Mouse (Mus musculus) hematopoietic stem cell, adult 5-6 weeks (primary cell): Measurements from ENCODE around the gene Car11. TPM values are rescaled to one million over a fixed set of nuclear protein-coding genes. Genes with fewer than 3 reads are reported as not detected.

Experiments
- ATAC-seq, 2 experiments: fragments of 125-278 bp in 1 of 2; replicated peaks in 1 of 2; 2 replicates each; pipeline ENCODE4 v1.8.0; 2016 to 2017; ENCODE audit warnings: inconsistent platforms in 2 of 2, mild to moderate bottlenecking in 2 of 2, moderate number of reproducible peaks in 2 of 2, low read depth in 1 of 2, moderate TSS enrichment in 1 of 2; ENCODE audit not compliant: low FRiP score in 2 of 2, poor library complexity in 2 of 2, severe bottlenecking in 2 of 2, insufficient read depth in 1 of 2, low TSS enrichment in 1 of 2
- total RNA-seq: library from RNA; stranded (forward); fragments of 172-1452, 232-1000 nt; gene quantifications from 2 replicates; pipeline ENCODE4 v1.2.3, GENCODE M21; 2017

Car11 gene
- total RNA-seq, 1 experiment from 2014 or later = 0.30 TPM

DNA sequence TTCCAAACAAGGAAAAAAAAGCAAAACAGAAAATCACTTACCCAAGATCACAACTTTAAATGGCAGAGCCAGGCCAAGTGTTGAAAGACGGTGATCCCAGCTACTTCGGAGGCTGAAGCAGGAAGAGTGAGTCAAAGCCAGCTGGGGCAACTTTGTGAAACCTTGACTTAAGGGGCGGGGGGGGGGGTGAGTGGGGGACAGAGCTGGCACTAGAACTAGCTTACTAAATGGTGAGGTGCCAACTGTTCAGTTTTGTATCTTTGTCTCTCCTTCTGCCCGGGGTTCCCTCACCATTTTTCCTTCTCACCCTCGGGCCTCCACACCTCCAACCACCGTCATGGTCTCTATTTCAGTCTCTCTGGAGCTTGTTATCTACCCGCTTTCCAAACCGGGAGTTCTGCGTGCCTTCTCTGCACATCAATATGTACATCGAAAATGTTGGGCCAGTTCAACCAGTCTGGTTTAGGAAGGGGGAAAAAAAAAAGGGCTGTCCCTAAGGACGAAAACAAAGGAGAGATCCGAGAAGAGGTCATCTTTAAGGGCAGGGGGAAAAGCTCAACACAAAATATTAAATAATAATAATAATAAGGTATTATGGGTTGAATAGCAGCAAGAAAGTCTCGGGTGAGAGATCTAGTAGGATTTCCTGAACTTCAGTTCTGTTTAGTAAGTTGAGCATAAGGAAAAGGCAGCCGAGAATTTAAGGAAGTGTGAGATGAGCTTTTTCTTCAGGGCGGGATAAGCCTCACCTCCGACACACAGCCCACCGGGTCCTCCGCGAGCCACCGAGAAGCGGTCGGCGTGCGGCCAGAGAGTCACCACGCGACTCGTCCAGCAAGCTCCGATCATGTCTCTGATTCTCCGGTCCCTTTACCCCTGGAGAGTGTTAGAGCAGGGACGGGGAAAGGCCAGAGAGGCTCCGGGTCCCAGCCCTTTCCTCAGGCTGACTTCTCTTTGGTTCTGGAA, 17.6 kb downstream of the Car11 start:
- peak; percentile 8 to 18; a peak in 3 of 4 replicates for ATAC-seq

DNA sequence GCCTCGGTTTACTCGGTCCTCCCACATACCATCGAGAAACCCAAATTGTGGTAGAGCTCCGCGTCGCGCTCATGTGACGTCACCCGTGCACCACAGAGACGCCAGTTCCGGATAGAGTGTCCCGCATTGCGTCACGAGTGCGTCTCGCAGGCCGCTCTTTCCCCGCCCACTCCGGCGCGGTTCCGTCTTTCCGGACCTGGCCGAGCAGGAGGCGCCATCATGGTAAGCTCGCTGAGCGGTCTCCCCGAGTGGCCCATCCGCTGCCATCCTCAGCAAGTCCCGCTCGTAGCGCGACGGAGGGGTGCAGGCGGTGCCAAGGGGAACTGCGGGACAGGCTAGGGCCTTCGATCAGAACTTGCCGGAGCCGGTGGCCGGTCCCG, 18.3 kb downstream of the Car11 start, which contains the start of gene Sphk2:
Gene Sphk2, minus strand, starts transcription at position 85 of the 380 bp plus-strand sequence.
- peak; percentile 63 to 73 for ATAC-seq

DNA sequence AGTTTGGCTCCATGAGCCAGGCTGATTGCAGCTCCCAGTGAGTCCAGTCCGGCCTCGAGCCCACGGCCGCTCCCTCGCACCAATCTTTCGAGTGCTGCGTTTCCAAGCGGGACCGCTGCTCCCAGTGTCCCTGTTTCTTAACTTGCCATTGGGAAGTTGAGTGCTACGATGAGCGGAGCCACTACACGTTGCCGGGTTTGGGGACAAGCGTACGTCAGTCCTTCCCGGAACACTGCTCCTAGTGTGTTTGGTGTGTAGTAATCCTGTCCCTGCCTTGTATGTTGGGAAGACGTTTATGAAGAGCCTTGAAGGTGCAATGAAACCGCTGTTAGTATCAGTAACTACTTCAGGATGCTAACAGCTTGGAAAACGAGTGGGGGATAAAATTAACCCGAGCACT, 18.7 kb downstream of the Car11 start:
- no peak for ATAC-seq

DNA sequence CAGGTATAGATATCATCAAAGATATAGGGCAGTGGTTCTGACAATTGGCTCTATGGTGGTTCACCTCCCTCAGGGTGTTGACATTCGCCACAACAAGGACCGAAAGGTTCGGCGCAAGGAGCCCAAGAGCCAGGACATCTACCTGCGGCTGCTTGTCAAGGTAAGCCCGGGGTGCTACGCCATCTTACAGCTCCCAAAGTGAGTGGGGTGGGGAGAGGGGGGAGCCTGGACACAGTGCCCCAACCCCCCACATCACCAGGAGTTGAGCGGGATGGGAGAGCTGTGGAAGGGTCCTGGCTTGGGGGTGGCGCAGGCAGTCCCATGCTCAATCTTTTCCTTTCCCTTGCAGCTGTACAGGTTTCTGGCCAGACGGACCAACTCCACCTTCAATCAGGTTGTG, 19.5 kb downstream of the Car11 start:
- ATAC-seq = no peak

DNA sequence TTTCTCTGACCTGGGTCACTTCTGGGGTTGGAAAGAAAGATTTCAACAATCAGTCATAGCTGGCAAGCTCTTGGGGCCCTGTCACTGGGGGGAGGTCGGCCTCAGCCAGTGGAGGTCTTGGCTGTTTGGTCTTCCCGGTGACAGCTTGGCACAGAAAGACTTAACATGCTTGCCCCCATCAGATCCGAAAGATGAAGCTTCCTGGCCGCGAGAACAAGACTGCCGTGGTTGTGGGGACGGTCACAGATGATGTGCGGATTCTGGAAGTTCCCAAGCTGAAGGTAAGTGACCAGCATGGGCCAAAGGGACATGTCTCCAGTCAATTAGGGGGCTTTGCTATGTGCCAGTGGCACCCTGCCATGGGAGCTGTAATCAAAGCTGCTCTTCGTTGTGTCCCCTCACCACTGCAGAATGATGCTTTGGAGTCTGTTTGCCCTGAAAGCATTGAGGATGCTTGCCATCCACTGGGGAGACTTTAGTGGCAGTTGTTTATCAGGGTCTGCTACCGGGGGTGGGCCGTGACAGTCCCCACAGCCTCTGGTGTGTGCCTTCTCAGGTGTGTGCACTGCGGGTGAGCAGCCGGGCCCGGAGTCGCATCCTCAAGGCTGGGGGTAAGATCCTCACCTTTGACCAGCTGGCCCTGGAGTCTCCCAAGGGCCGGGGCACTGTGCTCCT, 20.2 kb downstream of the Car11 start:
- ATAC-seq = no peak

DNA sequence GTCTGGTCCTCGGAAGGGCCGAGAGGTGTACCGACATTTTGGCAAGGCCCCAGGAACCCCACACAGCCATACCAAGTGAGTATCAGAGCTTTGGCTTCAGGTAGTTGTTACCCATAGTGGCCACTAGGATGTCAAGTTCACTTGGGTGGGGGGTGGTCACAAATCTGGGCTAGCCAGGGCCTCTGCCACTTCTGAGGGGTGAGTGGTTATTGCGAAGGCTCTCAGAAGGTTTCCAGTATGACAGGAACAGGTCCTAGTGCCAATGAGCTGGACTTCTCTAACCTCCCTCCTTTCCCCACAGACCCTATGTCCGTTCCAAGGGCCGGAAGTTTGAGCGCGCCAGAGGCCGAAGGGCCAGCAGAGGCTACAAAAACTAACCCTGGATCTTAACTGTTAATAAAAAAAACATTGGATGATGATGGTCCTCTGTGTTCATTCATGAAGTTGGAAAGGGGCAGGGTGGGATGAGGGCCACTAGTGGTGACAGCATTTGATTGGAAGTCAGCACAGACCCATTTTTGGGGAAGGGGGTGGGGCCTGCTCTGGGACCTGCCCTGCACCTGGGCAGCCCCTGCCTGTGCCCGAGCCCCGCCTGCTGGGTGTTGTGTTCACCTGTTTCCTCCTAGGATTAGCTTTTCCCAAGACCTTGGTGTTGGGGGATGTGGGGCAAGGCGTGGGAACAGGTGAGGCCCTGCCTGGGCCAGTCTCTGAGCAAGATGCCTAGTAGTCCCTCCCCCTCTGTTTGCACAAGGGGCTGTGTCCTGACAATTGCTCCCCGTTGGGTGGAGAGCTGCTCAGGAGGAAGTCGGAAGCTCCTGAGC, 21.0 kb downstream of the Car11 start, which contains the start of gene Fam83e:
Gene Fam83e, plus strand, starts transcription at position 800 of the 821 bp plus-strand sequence.
- no peak for ATAC-seq

DNA sequence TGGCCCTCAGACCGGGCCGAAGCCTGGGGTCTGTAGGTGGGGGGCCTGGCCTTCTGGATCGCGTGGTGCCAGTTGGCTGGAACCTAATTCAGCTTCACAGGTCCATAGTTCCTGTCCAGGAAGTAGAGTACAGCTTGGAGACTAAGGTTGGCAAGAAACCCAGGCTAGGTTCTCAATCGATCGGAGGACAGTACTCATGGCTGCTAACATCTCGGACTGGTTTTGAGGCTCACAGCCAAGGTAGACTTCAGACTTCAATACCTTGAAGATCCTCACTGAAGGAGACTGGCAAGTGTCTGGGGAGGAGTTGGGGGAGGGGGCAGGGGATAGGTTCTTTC, 21.6 kb downstream of the Car11 start:
- no peak for ATAC-seq

DNA sequence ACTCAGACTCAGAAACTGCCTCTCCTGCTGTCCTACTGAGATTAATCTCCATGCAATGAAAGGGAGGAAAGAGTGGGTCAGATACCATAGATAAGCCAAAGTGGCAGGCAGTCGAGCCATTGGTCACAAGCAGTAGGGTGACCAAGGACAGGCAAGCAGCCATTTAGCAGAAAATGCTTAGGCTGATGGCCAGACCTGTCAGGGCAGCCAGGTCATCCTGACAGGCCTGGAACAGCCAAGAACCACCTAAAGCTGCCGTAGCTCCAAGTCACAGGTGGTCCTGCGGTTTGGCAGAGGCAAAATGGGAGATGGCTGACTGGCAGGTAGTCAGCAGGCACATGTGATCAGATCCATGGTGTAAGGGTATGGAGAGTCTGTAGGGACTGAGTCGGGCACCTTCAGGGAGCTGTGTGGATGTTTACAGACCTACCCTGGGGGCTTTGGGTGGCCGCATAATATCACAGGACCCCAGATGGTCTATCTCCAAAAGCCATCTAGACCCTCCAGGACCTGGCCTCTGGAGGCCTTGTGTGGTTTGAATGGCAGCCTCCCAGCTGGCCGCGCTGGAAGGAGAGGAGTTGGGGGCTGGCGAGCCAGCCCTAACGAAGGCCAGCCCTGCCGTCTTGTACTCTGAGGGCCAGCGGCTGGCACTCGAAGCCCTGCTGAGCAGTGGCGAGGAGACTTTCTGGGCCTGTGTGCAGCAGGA, 22.2 kb downstream of the Car11 start:
- no peak for ATAC-seq

DNA sequence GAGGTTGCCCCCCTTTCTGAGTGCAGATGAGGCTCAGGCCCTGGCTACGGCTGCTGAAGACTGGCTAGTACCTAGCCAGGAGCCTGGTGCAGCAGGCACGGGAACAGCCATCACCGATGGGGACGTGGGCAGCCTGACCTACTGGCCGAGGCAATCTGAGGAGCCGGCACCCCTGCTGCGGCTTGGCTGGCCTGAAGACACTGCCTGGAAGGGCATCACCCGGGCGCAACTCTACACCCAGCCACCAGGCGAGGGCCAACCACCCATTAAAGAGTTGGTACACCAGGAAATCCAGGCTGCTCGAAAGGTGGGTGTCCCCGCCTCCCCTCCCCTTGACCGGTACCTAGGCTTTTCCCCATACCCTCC, 22.7 kb downstream of the Car11 start:
- ATAC-seq = no peak

DNA sequence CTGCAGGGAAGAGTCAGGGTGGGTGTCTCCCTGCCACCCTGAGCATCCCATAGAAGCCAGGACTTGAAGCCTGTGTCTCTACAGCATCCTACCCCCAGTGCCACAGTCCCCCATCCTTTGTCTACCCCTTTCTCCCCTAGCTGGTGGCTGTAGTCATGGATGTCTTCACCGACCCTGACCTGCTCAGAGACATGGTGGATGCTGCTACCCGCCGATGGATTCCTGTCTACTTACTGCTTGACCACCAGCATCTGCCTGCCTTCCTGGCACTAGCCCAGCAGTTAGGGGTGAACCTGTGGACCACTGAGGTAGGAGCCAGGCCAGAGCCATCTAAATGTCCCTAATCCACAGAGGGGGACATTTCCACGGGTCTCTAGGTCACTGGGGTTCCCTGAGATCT, 23.7 kb downstream of the Car11 start:
- ATAC-seq = no peak

DNA sequence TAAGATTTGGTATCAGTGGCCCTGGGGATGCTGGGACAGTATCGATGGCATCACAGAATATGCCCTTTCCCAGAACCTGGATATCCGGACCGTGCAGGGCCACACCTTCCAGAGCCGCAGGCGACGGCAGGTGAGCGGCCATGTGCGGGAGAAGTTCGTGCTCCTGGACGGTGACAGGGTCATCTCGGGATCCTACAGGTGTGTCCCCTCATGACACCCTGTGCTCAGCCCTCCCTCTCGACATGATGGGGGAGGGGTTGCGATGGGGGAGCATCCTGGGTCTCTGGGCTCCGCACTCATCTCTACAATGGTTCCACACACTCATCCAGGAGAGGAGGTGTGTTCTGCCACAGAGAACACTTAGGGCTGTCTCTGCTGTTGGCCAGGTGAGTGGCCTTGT, 24.1 kb downstream of the Car11 start:
- no peak for ATAC-seq

DNA sequence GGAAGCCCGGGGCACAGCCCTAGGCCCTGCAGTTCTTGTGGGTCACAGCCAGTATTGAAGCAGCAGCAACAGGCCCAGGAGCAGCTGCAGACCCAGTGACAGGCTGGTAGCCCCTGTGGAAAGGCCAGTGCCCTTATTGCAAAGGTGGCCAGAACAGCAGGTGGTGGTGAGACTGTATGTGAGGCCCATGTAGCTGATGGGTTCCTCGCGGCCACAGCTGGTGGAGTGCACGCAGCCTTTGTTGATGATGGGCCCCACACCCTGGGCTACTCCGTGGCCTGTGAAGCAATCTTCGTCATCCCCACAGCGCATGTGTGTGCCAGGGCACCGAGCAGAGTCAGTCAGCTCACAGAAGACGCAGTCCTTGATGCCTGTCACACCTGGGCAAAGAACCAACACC, 25.5 kb downstream of the Car11 start:
- no peak for ATAC-seq

DNA sequence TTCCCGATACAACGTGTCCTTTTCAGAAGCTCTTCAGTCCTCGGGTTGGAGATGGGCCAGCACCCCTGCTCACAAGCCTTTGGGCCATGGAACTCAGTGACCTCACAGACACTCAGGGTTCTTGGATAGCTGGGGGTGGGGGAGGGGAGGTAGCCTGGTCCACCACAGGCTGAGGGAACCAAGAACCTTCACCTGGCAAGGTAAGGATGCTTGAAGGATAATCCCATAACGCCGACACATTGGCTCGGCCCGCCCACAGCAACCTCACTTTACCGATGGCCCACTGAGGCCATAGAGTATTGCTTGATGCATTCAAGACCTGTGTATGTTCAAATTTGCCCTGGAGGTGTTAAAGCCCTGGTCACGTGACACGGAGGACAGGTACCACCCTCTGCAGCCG, 26.1 kb downstream of the Car11 start, which contains the start of gene Spaca4:
Gene Spaca4, minus strand, starts transcription at position 101 of the 400 bp plus-strand sequence.
- no peak for ATAC-seq

DNA sequence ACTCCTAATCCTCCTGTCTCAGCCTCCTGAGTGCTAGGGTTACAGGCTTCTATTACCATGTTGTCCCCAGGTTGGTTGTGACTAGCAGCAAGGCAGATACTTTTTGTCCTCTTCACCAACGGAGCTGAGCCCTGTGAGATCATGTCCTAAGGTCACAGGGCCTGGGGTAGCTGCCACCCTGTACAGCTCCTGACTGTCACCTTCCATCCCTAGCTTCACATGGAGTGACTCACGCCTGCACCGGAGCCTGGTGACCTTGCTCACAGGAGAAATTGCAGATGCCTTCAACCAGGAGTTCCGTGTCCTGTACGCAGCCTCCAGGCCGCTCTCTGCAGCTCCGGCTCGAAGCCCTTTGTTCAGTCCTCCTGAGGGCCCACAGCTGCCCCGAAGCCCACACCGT, 26.8 kb downstream of the Car11 start:
- no peak for ATAC-seq

DNA sequence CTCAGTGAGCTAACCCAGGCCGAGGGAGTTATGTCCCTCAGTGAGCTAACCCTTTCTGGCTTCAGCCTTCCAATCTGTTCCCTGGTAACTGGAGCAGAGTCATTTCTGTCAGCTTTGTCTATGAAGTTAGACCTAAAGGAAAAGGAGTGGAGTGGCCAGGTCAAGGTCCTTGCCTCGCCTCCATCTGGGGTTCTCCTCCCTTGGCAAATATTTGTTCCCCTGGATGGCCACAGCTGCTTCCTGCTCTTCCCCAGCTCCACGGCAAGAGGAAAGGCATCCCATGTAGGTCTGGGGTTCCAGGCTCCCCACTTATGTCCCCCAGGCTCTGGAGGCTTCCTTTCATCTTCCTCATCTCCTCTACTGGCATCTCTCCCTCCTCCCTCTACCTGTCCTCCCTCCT, 28.0 kb downstream of the Car11 start:
- ATAC-seq = no peak

DNA sequence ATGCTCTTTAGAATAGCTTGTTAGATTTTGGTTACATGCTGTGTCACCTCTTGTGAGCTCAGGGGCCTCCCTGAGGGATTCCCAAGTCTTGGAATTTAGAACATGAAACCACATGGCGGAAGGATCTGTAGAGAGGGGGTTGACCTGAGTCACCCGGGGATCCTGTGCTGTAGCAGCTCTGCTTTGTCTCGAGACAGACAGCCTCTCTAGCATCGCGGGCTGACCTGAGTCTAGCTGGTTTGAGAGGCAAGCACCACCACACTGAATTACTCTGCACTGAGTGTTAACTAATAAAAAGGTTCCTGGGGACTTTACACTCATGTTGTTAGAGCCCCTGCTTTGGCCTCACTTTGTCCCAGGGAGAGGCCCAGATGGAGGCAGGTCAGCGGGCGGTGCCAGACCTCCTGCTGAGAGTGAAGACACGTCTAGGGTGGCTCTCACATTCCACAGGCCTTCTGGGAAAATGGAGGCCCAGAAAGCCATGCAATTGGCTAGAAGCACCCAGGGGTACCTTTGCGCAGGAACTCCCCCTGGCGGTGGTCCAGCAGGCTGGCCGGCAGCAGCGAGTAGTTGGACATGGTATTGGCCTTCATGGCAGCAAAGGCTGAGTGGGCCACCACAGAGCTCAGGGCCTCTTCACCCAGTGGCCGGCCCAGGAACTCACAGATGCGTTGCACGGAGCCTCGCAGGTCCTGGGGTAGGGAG, 31.2 kb downstream of the Car11 start:
- peak; percentile 22 to 30; a peak in 1 of 4 replicates for ATAC-seq

DNA sequence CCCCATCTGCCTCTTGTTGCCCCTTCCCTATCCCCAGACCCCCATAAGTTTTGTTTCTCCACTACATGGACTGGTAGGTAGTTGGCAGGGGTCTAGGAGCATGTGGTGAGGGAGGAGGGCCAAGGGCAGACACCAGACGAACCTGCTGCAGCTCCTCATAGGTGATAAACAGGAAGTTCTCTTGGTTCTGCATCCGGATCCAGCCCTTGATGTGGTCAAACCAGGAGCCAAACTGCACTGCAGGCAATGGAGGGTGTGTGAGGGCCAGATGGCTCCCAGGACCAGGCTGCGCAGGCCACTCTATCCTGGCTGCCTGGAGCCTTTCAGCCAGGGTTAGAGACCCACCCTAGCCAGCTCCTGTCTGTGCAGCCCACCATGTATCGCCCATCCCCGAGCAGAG, 33.8 kb downstream of the Car11 start:
- ATAC-seq = peak; percentile 57 to 61
